Mouse (Mus musculus) mammary gland, adult 2 months (tissue): ENCODE results near the gene Olfr1009. TPM values are rescaled to one million over a fixed set of nuclear protein-coding genes. Genes with fewer than 3 reads are reported as not detected.

ENCODE experiments used
- polyA plus RNA-seq: library from polyadenylated mRNA; depleted of rRNA; stranded (reverse); fragments of >200 nt; gene quantifications from 2 replicates; pipeline ENCODE4 v1.2.3, GENCODE M21; 2012; ENCODE audit warnings: low replicate concordance; rRNA removed

Gene Olfr1009
- not detected in 2 replicates for polyA plus RNA-seq

DNA sequence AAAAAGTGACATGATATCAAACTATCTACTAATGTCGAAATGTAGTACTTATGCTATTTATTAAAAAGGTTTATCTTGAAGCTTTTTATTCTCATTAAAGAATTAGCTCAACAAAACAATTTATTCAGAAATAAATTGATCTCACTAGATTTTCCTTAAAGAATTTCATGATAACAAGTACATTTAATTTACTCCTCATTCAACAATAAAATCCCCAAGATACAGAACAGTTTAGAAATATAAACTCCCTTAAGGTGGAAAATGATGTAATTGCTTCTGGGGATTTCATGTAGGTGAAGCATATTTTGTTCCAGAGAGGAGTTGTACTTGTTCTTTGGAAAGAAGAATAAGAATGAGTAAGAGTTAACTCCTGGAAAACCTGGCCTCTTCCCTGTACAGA, at the start of gene Olfr1009:
Gene Olfr1009 (plus strand): TSS at position 301 of the 400 bp plus-strand sequence.

GRCm38 (mm10) chr2:85678667-85679066, 36.6 kb upstream of the Olfr1009 start, which contains the start of gene Olfr1006:
Gene Olfr1006 (minus strand): TSS chr2:85678767.

DNA sequence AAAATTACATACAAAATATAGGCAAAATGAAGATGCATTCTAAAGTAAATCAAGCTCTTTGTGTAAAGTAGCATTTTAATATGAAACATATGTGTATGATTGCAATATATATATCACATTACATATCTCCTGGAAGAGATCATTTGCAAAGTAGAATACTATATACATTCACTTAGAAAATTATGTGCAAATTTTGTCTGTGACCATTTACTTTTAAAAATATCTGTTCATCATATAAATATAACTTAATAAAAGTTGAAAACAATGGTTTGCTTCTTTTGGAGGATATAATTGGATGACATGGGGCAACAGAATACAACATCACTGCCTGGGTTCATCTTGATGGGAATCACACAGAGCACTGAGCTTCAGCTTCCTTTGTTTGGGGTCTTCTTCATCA, 26.1 kb upstream of the Olfr1009 start, which contains the start of gene Olfr1008:
Gene Olfr1008 (plus strand): TSS at position 301 of the 400 bp plus-strand sequence.

GRCm38 (mm10) chr2:85762666-85763065, 47.4 kb downstream of the Olfr1009 start, which contains the start of gene Olfr1012:
Gene Olfr1012 (minus strand): TSS chr2:85762766.

DNA sequence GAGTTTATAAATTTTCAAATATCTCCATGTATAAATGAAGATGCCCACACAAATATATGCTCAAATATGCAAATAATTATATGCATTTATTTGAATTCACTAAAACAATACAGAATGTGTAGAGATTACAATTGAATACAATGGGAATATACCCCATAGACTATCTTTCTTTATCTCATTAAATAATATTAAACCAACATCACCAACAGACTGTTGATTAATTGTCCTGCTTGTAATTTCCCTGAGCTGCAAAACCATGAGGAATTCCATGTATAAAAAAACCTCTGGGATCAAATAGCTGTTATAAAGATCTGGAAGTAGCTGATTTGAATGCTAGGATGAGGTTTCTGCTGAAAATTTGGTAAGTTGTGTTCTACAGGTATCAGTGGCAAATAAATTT, 51.6 kb downstream of the Olfr1009 start, which contains the start of gene Olfr1013:
Gene Olfr1013 (plus strand): TSS at position 301 of the 400 bp plus-strand sequence.

DNA sequence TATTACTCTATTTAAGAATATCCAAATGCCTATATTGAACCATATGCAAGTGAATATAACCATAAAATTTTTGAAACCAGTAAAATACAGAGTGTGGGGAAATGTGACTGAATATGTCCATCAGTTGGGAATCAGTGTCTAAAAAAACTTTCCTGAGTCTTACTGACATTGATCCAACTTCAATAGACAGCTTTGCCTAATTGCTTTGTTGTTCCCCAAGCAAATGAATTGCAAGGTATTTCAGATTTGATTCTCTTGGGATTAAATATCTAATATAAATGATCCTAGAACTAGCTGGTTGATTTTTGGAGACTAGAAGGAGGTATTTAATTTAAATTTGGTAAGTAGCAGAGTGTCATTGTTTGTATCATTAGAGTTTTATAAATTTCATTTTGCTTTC, 57.2 kb downstream of the Olfr1009 start, which contains the start of gene Olfr1014:
Gene Olfr1014 (plus strand): TSS at position 301 of the 400 bp plus-strand sequence.

Other genes with a start within 250 kb of the Olfr1009 start
- 0.43 TPM in 1 of 2 replicates, not detected in the other for gene 4833423E24Rik, start 196.4 kb upstream of the Olfr1009 start, polyA plus RNA-seq
- gene Olfr996, start 136.2 kb upstream of the Olfr1009 start, polyA plus RNA-seq, result not detected in 2 replicates
- gene Olfr998, start 126.5 kb upstream of the Olfr1009 start, polyA plus RNA-seq, result not detected in 2 replicates
- gene Olfr1000, start 103.5 kb upstream of the Olfr1009 start, polyA plus RNA-seq, result not detected in 2 replicates
- gene Olfr1002, start 64.7 kb upstream of the Olfr1009 start, polyA plus RNA-seq, result not detected in 2 replicates
- gene Olfr154, start 51.0 kb upstream of the Olfr1009 start, polyA plus RNA-seq, result not detected in 2 replicates
- not detected in 2 replicates for gene Olfr1006, start 36.7 kb upstream of the Olfr1009 start, polyA plus RNA-seq
- not detected in 2 replicates for gene Olfr1008, start 26.0 kb upstream of the Olfr1009 start, polyA plus RNA-seq
- not detected in 2 replicates for gene Olfr1012, start 47.3 kb downstream of the Olfr1009 start, polyA plus RNA-seq
- not detected in 2 replicates for gene Olfr1013, start 51.7 kb downstream of the Olfr1009 start, polyA plus RNA-seq
- not detected in 2 replicates for gene Olfr1014, start 57.3 kb downstream of the Olfr1009 start, polyA plus RNA-seq
- gene Olfr1015, start 66.6 kb downstream of the Olfr1009 start, polyA plus RNA-seq, result not detected in 2 replicates
- gene Olfr1016, start 87.1 kb downstream of the Olfr1009 start, polyA plus RNA-seq, result not detected in 2 replicates
- gene Olfr1018, start 103.1 kb downstream of the Olfr1009 start, polyA plus RNA-seq, result not detected in 2 replicates
- gene Olfr1019, start 130.1 kb downstream of the Olfr1009 start, polyA plus RNA-seq, result not detected in 2 replicates
- not detected in 2 replicates for gene Olfr1020, start 131.6 kb downstream of the Olfr1009 start, polyA plus RNA-seq
- gene Olfr1022, start 153.2 kb downstream of the Olfr1009 start, polyA plus RNA-seq, result not detected in 2 replicates
- not detected in 2 replicates for gene Olfr1023, start 170.2 kb downstream of the Olfr1009 start, polyA plus RNA-seq
- gene Olfr1024, start 189.6 kb downstream of the Olfr1009 start, polyA plus RNA-seq, result not detected in 2 replicates
- not detected in 2 replicates for gene Olfr1025-ps1, start 199.8 kb downstream of the Olfr1009 start, polyA plus RNA-seq
- not detected in 2 replicates for gene Olfr1026, start 206.1 kb downstream of the Olfr1009 start, polyA plus RNA-seq
- not detected in 2 replicates for gene Olfr1028, start 235.0 kb downstream of the Olfr1009 start, polyA plus RNA-seq